Mouse (Mus musculus): ENCODE measurements at regions not wholly inside any gene's neighbourhood (a gene's known extent, or its start where the extent isn't known, plus 50 kb on each side); places are given as distances from the start of the nearest gene placed in this dataset.
"Not testable (repeated sequence)": the region's sequence is repeated elsewhere in the genome, so short reads cannot be mapped to it uniquely, and the experiment has no call there.

- H3K4me3 ChIP-seq, result peak overlapping the region; percentile 39
- 28% methylated on average over 29 of the region's 29 CpGs for WGBS
Measured at GRCm38 (mm10) chr7:60622271-60623249, 482.5 kb upstream of the Snrpn start.

GRCm38 (mm10) chr7:60617070-60617674 is 477.2 kb upstream of the Snrpn start:
- not testable (repeated sequence) for H3K27me3 ChIP-seq (ENCODE audit: low read depth, poor library complexity, severe bottlenecking)

More at GRCm38 (mm10) chr7:60622271-60623249, 482.5 kb upstream of the Snrpn start:
- not testable (repeated sequence) for H3K36me3 ChIP-seq; H3K27me3 ChIP-seq (ENCODE audit: low read depth, poor library complexity, severe bottlenecking); H3K27ac ChIP-seq; H3K4me1 ChIP-seq; H3K9me3 ChIP-seq (replicated peaks)
- DNase-seq (ENCODE audit: low spot score), result peak; percentile 69

More at GRCm38 (mm10) chr7:60617070-60617674, 477.2 kb upstream of the Snrpn start:
- H3K4me1 ChIP-seq; H3K4me3 ChIP-seq; H3K27ac ChIP-seq; H3K36me3 ChIP-seq; H3K9me3 ChIP-seq (replicated peaks): not testable (repeated sequence)
- DNase-seq (ENCODE audit: low spot score), result peak; percentile 37
- 7% methylated on average over 5 of the region's 5 CpGs for WGBS

All from limb, embryonic 10.5 days (tissue).